21 mouse cellular contexts compared by ENCODE assay signal in genomic region chr1:175317264-175317663, GRCm38 (mm10).
"Had no signal": no experiment of that assay in that cellular context is flagged by ENCODE, and none has a peak within 500 bp of the region (broad histone marks: within the 10 kb centered on the region; RNA-seq: fewer than 3 reads in every experiment).

No protein-coding gene starts in this region.

- H3K36me3 ChIP-seq: limb, embryonic 12.5 days; limb, embryonic 15.5 days; midbrain, embryonic 12.5 days; midbrain, embryonic 15.5 days; neural tube, embryonic 12.5 days; neural tube, embryonic 15.5 days had no signal

- H3K9me3 ChIP-seq: limb, embryonic 12.5 days; limb, embryonic 15.5 days; midbrain, embryonic 12.5 days; midbrain, embryonic 15.5 days; neural tube, embryonic 12.5 days; neural tube, embryonic 15.5 days had no signal

- H3K4me3 ChIP-seq: limb, embryonic 12.5 days; limb, embryonic 15.5 days; midbrain, embryonic 12.5 days; midbrain, embryonic 15.5 days; neural tube, embryonic 12.5 days; neural tube, embryonic 15.5 days had no signal

- H3K9ac ChIP-seq: limb, embryonic 12.5 days; limb, embryonic 15.5 days; liver, embryonic 14.5 days; liver, postnatal 0 days; lung, embryonic 14.5 days; midbrain, embryonic 12.5 days; midbrain, embryonic 15.5 days; neural tube, embryonic 12.5 days; neural tube, embryonic 15.5 days had no signal

- H3K4me1 ChIP-seq: limb, embryonic 12.5 days; limb, embryonic 15.5 days; midbrain, embryonic 12.5 days; midbrain, embryonic 15.5 days; neural tube, embryonic 12.5 days; neural tube, embryonic 15.5 days had no signal

- ATAC-seq: intestine, embryonic 16.5 days; liver, postnatal 0 days; lung, postnatal 0 days; midbrain, embryonic 15.5 days had no signal

- DNase-seq: kidney, postnatal 10 days; kidney, postnatal 36 days; left cerebral cortex, postnatal 4 days; liver, postnatal 0 days; lung, embryonic 14.5 days; right cerebral cortex, adult 18-20 months; right cerebral cortex, postnatal 14 days; right cerebral cortex, postnatal 4 days; thymus, postnatal 25 days had no signal

- H3K27me3 ChIP-seq: limb, embryonic 12.5 days; limb, embryonic 15.5 days; midbrain, embryonic 12.5 days; midbrain, embryonic 15.5 days; neural tube, embryonic 12.5 days; neural tube, embryonic 15.5 days had no signal

- H3K27ac ChIP-seq: limb, embryonic 12.5 days; limb, embryonic 15.5 days; liver, embryonic 14.5 days; macrophage; midbrain, embryonic 12.5 days; midbrain, embryonic 15.5 days; neural tube, embryonic 12.5 days; neural tube, embryonic 15.5 days; stomach, postnatal 0 days had no signal

- H3K4me2 ChIP-seq: limb, embryonic 12.5 days; limb, embryonic 15.5 days; liver, embryonic 11.5 days; lung, embryonic 14.5 days; midbrain, embryonic 12.5 days; midbrain, embryonic 15.5 days; neural tube, embryonic 12.5 days; neural tube, embryonic 15.5 days had no signal
